Mouse (Mus musculus) spleen, embryonic (tissue): ENCODE results near the gene Tpcn1.

Source experiments
- CTCF ChIA-PET: fragments of 350-600 bp; sonication (Branson Sonifier 250); formaldehyde crosslinking; loops from one replicate; lab custom pipeline; 2022; lab: Charles Lee

Gene Tpcn1

DNA sequence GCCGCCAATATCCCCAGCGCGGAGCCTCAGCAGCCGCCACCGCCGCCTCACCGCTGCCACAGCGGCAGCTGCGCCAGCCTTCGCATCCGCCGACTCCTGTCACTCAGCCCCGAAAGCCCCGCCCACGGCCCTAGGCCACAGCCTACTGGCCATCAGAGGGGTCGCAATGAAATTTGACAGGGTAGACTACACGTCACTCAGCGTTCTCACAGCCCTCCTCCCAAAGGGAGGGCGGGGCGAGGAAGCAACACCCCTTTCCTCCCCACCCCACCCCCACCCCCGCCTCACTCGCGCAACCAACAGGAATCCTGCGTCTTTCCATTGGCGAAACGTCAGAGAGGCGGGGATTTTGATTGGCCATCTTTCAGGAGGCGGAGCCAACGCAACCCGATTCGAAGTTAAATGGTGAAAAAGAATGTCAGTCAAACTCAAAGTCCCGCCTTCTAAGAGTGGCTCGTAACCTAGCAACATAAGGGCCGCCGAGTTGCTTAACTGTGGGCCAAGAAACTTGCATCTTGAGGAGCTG is at the start of gene Tpcn1, which contains the start of gene Iqcd:
TSS of gene Tpcn1 (minus strand) at position 105 of the 526 bp plus-strand sequence.
TSS of gene Iqcd (plus strand) at position 448 of the 526 bp plus-strand sequence.
- CTCF ChIA-PET, result interaction anchor here (0.5 to 1.7 kb wide), 2 partner anchors 10 to 38 kb away, joined by 3 to 6 read pairs; no protein-coding TSS in a partner anchor

DNA sequence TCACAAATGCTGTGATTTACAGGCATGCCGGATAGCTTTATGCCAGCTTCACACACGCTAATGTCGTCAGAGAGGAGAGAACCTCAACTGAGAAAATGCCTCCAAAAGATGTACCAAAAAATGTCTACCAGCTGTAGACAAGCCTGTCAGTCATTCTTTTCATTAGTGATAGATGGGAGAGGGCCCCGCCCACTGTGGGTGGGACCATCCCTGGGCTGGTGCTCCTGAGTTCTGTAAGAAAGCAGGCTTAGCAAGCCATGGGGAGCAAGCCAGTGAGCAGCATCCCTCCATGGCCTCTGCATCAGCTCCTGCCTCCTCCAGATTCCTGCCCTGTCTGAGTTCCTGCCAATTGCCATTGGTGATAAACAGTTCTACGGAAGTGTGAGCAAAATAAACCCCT is 47.2 kb upstream of the Tpcn1 start:
- CTCF ChIA-PET, result interaction anchor here (0.6 kb wide), 1 partner anchor 44 kb away, joined by 9 read pairs; no protein-coding TSS in a partner anchor

DNA sequence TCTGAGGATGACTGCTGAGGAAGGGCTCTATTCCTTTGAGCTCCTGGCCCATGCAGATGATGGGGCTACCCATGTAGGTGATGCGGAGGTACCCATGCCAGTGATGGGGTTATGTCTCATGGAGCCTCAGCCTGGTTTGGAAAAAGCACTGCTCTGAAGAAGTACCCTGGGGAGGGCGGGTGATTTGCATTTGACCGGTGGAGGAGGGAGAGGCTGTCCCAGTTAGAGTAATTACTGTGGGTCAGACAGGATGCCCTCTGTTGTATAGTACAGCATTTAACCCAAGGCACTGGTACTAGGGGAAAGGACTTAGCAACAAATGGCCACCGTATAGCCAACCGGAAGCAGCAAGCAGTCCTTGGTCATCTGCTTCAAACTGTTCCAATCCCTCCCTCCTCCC is 46.4 kb upstream of the Tpcn1 start:
- CTCF ChIA-PET, result no interaction called here

DNA sequence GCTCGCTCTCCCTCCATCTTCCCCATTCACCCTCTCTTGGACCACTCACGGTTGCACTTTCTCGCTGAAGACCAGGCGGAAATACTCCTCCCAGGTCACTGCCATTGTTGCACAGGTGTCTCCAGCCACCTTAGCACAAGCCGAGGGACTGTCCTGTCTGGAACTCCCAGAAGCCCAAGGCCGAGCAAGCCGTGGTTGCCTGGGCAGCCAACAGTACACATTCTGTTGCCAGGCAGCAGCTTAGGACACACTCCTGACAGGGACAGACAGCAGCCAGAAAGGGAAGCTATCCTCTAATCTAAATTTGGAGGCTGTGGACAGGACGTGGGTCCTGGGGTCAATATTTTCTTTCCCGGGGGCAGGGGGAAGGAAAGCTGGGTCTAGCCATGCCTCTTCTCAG is 45.7 kb upstream of the Tpcn1 start, which contains the start of gene Cfap73:
TSS of gene Cfap73 (minus strand) at position 105 of the 400 bp plus-strand sequence.
- CTCF ChIA-PET, result interaction anchor here (1.4 kb wide), 1 partner anchor 15 kb away, joined by 3 read pairs; the partner anchor contains the start of gene Rasal1

DNA sequence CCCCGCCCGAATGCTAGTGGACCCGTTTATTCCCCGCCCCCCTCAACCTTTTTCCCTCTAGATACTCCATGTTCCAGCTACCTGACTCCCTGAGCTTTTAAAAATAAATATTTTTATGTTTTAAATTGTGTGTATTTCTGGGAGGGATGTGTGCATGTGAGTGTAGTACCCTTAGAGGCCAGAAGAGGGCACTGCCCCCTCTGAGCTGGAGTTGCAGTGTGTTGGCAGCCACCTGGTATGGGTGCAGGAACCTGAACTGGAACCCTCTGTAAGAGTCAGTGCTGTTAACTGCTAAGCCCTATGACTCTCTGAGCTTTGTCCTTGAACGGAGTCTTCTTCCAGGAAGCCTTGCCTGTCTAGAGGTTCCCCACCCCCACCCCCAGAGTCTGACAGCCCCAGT is 43.4 kb upstream of the Tpcn1 start:
- CTCF ChIA-PET, result interaction anchor here (0.5 to 1.6 kb wide), 3 partner anchors 12 to 90 kb away, joined by 3 to 4 read pairs (median 4); partner anchors contain the start of gene Rasal1

DNA sequence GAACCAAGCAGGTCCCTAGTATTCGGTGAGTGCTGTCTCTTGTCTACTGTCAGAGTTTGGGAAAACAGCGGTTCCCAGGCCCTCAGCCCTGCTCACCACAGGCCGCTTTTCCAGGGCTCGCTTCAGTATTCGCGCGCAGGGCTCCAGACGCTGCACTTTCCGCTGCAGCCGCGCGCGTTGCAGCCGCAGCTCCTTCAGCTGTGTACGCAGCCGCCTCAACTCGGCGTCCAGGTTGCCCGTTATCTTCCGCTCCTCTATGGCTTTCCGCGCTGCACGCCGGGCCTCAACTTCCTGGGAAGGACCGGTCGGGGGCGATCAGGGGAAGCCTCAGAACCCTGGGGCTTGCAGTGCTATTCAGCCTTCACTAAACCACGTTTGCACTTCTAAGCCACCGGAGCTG is 42.7 kb upstream of the Tpcn1 start:
- CTCF ChIA-PET, result interaction anchor here (0.5 to 1.6 kb wide), 2 partner anchors 18 to 90 kb away, joined by 3 to 4 read pairs; partner anchors contain the start of gene Rasal1

DNA sequence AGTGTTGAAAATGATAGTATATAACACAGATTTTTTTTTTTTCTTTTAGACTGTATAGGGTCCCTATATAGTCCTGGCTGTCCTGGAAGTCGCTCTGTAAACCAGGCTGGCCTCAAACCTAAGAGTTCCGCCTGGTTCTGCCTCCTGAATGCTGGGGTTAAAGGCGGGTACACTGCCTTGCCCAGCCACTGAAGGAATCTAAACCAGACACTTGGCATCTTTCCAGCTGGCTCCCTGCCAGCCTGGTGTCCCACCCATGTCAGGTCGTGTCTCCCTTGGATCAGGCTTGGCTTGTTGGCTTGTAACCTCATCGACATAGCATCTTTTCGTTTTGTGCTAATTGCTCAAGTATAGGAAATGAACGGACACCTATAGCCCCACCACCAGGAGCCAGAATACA is 40.2 kb upstream of the Tpcn1 start:
- CTCF ChIA-PET, result no interaction called here

DNA sequence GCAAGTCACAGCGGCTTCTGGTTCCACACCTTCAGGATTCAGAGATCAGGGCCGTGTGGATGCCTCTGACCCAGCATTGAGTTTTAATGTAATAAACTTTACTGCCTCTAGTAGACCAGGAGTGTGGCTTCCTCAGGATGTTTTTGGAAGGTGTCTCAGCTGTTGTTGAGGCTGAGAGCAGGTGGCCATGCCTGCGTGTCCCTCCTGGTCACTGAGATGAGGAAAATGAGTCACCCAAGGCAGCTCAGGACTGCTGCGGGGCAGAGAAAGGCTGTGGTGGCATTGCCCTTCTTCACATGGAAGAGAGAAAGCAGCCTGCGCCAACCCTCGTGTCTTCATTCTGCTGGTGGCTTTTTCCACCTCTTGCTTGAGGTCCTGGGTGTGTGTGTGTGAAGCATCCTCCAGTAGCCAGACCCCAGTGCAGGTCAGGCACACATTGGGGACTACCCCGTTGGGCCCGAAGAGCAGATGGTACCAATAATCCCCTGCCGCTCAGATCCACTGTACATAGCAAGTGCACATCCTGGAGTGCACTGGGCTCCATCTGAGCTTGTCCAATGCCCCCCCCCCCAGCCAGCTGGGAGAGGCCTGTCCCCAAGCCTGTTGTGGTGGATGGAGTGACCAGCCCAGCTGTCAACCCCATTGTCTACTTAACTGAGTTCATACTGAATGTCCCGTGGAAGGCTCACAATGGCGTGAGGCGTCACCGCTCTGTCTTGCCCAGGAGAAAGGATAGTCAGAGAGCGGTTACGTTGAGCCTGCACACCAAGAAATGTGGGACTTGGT is 39.2 kb upstream of the Tpcn1 start:
- CTCF ChIA-PET, result no interaction called here

DNA sequence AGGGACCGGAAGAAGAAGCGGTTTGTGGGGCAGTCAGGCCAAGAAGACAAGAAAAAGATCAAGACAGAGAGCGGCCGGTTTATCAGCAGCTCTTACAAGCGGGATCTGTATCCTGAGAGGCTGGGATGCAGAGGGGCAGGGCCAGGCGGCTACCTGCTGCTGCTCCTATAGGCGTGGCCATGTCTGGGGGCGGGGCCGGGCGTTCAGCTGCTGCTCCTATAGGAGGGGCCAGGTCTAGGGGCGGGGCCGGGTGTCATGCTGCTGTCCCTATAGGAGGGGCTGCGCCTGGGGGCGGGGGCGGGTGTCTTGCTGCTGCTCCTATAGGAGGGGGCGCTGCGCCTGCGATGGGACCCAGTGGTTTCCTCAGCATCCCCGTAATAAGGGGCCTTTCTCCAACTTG is 37.9 kb upstream of the Tpcn1 start:
- CTCF ChIA-PET, result interaction anchor here (0.6 to 0.7 kb wide), 3 partner anchors 13 to 50 kb away, joined by 3 to 4 read pairs (median 3); partner anchors contain the start of gene Iqcd

DNA sequence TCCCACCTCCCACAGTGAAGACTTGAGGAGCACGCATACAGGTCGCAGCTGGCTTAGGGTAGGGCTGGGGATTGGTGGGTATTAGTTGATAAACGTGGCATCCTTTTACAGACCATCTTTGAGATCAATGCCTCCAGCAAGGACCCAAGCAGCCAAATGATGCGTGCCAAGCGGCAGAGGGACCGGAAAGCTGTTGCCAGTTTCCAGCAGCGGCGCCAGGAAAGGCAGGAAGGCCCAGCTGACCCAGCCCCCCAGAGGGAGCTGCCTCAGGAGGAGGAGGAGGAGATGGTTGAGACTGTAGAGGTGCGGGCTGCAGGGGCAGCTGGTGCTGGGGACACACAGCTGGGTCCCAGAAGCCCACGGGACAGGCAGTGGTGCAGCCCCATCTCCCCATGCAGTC is 36.0 kb upstream of the Tpcn1 start:
- CTCF ChIA-PET, result no interaction called here

DNA sequence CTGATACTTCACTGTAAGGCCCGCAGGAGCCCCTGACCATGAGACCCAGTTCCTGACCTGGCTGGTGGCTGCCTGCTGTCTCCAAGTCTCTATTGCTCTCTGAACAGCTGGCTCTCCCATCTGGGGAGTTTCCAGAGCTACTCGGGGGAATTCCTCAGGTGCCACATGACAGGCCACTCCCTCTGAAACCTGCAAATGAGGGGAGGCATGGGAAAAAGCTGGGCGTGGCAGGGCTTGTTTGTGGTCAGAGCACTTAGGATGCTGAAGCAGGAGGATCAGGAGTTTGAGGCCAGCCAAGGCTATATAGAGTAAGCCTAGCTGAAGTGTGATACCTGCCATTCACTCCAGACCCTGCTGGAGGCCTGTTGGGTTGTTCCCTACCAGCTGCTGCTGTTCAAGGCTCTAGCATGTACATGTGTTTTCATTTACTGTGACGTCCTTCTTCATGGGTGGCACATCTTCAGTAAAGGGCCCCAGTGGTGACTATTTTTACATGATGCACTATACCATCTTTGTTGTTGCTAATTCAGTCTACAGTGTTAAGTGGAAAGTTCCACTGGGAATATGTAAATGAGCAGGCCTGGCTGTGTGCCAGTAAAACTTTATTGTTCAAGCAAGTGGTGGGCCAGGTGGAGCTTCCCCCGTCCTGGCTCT is 33.9 kb upstream of the Tpcn1 start:
- CTCF ChIA-PET, result interaction anchor here (2.0 to 2.3 kb wide), 2 partner anchors 21 to 28 kb away, joined by 5 to 14 read pairs; partner anchors contain the start of gene Rasal1

DNA sequence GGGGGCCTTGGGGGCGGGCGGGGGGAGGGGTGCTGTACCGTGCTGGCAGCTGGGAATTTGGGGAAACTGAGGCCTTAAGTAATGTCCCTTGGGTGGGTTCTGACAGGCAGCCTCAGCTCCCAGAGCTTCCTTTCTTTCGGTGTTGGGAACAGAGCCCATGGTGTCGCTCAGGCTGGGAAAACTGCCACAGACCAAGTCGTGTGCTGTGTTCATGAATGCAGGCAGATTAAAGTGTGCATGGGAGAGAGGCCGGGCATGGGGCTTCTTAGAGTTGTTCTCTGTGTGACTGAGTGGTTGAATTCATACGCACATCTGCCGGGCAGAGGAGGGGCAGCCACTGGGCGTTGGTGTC is 33.3 kb upstream of the Tpcn1 start:
- CTCF ChIA-PET, result interaction anchor here (0.6 to 2.8 kb wide), 5 partner anchors 9 to 93 kb away, joined by 3 to 29 read pairs (median 5); partner anchors contain the start of genes Ddx54, Rasal1 and Rita1

DNA sequence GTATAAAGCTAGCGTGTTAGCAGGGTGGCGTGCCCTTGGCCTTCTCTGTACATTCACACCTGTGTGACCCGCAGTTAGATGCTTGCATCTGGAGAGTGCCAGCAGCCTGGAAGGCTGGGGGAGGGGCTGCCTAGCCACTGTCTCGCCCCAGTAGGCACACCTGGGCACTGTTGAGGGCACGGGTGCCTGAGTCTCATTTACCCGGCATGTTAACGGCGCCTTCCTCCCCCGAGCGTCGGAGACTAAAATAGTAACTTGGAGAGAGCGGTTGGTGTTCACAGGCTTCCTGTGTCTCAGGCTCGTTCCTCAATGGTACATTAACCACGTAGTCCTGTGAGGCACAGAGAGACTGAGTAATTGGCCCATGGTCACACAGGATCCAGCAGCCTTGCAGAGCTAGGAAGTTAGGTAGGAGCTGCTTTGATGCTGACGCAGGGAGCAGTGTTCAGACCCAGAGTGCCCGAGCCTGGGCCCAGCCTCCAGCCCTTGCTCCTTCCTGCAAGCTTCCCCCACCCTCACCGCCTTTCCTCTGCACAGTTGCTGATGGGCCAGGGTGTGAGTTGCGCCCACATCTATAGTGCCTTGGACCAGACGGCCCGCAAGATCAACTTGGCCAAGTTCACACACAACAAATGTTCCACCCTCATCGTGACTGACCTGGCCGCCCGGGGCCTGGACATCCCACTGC is 32.7 kb upstream of the Tpcn1 start:
- CTCF ChIA-PET, result interaction anchor here (0.6 to 2.8 kb wide), 7 partner anchors 9 to 135 kb away, joined by 3 to 29 read pairs (median 5); partner anchors contain the start of genes Ddx54, Rasal1 and Rita1

DNA sequence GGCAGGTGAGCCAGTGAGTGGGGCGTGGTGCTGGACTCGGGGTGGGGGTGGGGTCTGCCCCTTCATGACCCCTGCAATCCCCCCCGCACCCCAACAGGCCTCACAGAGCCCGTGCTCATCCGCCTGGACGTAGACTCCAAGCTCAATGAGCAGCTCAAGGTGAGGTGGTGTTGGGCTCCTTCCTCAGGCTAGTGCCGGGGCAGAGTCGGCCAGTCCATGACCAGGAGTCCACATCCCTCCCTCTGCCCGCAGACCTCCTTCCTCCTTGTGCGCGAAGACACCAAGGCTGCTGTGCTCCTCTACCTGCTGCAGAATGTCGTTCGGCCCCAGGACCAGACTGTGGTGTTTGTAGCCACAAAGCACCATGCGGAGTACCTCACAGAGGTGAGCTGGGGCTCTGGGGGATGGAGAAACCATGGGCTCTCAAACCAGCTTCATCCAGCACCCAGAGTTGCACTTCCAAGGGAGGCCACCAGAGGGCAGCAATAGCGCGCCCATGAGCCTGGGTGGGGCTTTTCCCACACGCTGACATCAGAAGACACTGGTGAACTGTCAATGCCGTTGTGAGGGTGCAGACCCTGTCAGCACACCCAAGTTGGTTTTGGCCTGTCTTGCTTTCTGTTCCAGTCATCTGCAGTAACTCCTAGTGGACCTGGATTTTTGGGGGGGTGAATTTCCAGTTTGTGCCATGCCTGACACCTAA is 32.1 kb upstream of the Tpcn1 start:
- CTCF ChIA-PET, result interaction anchor here (0.7 to 2.8 kb wide), 9 partner anchors 23 to 136 kb away, joined by 3 to 29 read pairs (median 5); partner anchors contain the start of gene Rasal1

DNA sequence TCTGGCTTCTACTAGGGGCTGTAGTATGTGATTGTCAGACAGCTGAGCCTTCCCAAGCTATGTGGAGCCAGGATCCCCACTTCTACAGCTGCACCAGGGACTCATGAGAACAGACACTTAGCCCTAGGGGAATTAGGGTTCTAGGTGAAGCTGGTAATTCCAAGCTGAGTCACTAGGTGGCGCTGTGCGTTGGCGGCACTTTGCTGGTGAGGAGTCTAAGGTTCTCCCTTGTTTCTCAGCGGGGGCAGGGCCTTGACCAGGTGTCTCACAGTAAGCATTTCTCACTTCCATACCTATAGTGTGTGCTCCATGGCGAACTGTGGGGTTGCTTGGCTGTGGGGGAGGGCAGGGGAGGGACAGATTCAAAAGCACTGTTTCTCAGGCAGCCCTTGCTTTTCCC is 30.7 kb upstream of the Tpcn1 start:
- CTCF ChIA-PET, result interaction anchor here (0.8 to 2.8 kb wide), 4 partner anchors 34 to 125 kb away, joined by 3 to 29 read pairs (median 5); no protein-coding TSS in a partner anchor

DNA sequence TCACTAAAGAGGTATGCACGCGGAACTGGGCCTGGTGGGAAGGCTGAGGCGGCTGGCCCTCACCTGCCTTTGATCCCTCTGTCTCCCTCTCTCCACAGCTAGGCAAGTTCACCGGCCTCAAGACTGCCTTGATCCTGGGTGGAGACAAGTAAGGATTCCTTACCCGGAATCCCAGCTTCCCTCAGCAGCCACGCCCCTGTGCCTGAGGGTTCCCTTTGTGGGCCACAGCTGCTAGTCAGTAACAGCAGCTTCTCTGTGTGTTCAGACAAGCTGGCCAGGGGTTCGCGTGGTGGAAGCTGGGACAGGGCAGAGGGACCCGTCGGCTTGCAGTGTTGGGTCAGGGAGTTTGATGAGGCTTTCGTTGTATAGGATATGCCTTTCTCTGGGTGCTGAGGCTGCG is 30.3 kb upstream of the Tpcn1 start:
- CTCF ChIA-PET, result interaction anchor here (0.7 to 0.9 kb wide), 5 partner anchors 29 to 126 kb away, joined by 3 to 5 read pairs (median 3); no protein-coding TSS in a partner anchor

DNA sequence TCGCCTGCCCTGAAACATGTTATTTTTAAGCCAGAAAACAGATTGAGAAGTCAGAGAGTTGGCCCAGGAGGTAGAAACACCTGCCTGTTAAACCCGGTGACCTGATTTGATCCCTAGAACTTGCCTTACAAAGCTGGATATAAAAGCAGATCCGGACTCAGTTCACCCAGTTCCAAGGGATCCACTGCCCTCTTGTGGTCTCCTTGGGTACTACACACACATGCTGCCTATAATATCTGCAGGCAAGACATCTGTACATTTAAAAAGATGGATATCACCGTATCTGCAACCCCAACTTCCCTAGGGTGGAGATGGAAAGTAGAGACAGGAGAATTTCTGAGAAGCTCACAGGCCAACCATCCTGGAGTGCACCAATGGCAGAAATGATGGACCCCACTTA is 27.4 kb upstream of the Tpcn1 start:
- CTCF ChIA-PET, result interaction anchor here (0.5 to 0.6 kb wide), 2 partner anchors 90 to 110 kb away, joined by 3 to 4 read pairs; no protein-coding TSS in a partner anchor

DNA sequence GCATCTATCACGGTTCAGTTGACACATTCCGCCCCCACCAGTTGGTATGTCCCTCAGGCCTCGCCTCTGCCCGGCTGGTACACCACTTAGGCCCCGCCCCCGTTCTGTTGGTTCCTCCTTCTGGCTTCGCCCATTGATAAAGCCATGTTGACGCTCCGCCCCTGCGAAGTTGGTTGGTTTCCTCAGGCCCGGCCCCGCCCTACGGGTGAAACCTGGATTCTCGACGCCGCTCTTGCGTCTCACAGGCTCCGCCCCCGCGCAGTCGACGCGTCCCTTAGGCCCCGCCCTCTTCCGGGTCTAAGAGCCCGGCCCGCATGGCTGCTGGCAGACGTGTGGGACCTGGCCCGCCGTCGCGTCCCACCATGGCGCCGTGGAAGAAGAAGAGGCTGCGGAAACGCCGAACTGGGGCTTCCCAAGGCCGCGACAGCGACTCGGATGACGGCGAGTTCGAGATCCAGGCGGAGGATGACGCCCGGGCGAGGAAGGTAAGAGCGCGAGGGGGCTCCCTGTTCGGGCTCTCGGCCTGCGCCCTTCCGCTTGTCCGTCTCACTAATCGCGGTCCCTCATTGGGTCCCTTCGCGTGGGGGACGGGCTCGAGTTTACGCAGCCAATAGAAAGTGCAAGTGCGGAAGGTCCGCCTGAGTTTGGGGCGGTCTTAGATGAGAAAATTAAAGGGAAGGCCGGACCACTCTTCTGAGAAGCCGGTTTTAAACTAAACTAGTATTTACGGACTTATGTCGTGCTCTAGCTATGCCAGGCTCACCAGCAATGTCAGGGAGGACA is 24.5 kb upstream of the Tpcn1 start:
- CTCF ChIA-PET, result interaction anchor here (0.6 to 1.2 kb wide), 3 partner anchors 8 to 101 kb away, joined by 3 to 16 read pairs (median 4); no protein-coding TSS in a partner anchor

DNA sequence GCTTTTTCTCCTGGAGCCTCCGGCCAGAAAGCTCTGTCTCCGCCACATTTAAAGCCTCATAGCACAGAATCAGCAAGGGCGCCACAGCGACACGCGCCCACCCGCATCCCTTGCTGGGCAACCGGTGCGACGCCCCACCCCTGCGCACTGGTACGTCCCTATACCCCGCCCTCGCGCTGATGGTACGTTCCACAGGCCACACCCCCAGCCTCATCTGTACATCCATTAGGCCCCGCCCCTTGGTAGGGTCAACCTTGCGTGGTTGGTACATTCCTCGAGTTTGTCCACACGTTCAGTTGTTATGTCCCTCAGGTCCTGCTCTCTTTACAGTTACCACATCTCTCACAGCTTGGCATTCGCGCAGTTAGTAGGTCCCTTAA is 24.0 kb upstream of the Tpcn1 start, which contains the start of the genes Rita1 and Ddx54:
TSS of gene Rita1 (minus strand) at position 148 of the 380 bp plus-strand sequence.
TSS of gene Ddx54 (plus strand) at position 298 of the 380 bp plus-strand sequence.
- CTCF ChIA-PET, result interaction anchor here (0.7 to 1.2 kb wide), 3 partner anchors 9 to 102 kb away, joined by 4 to 16 read pairs (median 9); no protein-coding TSS in a partner anchor
